Mouse (Mus musculus) left cerebral cortex, adult 18-20 months (tissue): ENCODE results near the gene Cbr1. TPM values are rescaled to one million over a fixed set of nuclear protein-coding genes. Genes with fewer than 3 reads are reported as not detected.

Experiments used
- total RNA-seq, 2 experiments: library from RNA; stranded (reverse); gene quantifications; 2 replicates each; pipeline ENCODE4 v1.2.3; 2021

Cbr1 gene
- total RNA-seq, 2 experiments from 2014 or later: 67.9 to 74.3 TPM

Other genes with a start within 250 kb of the Cbr1 start
- gene Setd4, start 1.8 kb upstream of the Cbr1 start, total RNA-seq: 10 to 100 TPM in 1 of 2 experiments, 1 to 10 TPM in 1; 10.0 to 11.5 TPM
- gene Gm5678, start 22.2 kb downstream of the Cbr1 start, total RNA-seq: 1 to 10 TPM; 3.3 to 5.0 TPM
- 10 to 100 TPM; 21.2 to 21.8 TPM for gene Cbr3, start 77.4 kb downstream of the Cbr1 start, total RNA-seq
- 10 to 100 TPM; 86.3 to 90.5 TPM for gene Dop1b, start 106.1 kb downstream of the Cbr1 start, total RNA-seq
- gene Morc3, start 226.3 kb downstream of the Cbr1 start, total RNA-seq: 10 to 100 TPM; 32.9 to 38.7 TPM